Mouse (Mus musculus) kidney, adult 2 months (tissue): Measurements from ENCODE around the gene Cacna1g.

ENCODE experiments used
- CTCF ChIP-seq: fragments of 200-500 bp; conservative IDR thresholded peaks from 2 replicates; pipeline ENCODE4 v1.5.1; 2011; ENCODE audit warnings: low read depth, mild to moderate bottlenecking, control low read depth, low read length, moderate library complexity, mixed read lengths; ENCODE audit not compliant: insufficient read depth, insufficient read length
- POLR2A ChIP-seq: fragments of 200-500 bp; IDR thresholded peaks from one replicate; pipeline ENCODE4 v1.6.1; 2011; ENCODE audit warnings: low read depth, low read length, control low read depth

DNA sequence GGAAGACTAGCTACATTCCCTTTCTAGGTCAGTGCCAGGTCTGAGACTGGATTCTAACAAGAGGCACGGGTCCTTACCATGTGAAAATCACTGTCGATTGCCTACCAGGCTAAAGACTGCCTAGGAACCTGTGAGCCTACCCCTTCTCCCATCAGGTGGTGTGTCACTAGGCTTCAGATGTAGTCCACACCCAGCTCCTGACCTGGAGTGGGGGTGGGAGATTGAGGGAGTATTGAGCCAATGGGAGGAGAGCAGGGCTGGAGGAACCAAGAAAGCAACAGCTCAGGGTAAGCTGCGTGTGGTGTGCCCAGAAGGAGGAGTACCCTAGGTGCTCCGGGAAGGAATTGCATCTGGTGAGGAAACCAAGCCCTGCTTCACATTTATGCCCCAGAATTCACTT is 60.0 kb downstream of the Cacna1g start:
- TF ChIP-seq POLR2A, result no peak
- TF ChIP-seq CTCF, result no peak
